Mouse (Mus musculus): ENCODE results near the gene Grtp1.

- TF ChIP-seq CTCF (IDR thresholded peaks at IDR 0.05; ENCODE audit: low read depth) = no peak
- no peak for TF ChIP-seq EP300 (IDR thresholded peaks at IDR 0.05; ENCODE audit: low read depth)
Observed at GRCm38 (mm10) chr8:13228923-13229610, 28.6 kb upstream of the Grtp1 start.

Data from liver, postnatal 0 days (tissue).